Mouse (Mus musculus): ENCODE measurements at regions not wholly inside any gene's neighbourhood (a gene's known extent, or its start where the extent isn't known, plus 50 kb on each side); places are given as distances from the start of the nearest gene placed in this dataset.

DNA sequence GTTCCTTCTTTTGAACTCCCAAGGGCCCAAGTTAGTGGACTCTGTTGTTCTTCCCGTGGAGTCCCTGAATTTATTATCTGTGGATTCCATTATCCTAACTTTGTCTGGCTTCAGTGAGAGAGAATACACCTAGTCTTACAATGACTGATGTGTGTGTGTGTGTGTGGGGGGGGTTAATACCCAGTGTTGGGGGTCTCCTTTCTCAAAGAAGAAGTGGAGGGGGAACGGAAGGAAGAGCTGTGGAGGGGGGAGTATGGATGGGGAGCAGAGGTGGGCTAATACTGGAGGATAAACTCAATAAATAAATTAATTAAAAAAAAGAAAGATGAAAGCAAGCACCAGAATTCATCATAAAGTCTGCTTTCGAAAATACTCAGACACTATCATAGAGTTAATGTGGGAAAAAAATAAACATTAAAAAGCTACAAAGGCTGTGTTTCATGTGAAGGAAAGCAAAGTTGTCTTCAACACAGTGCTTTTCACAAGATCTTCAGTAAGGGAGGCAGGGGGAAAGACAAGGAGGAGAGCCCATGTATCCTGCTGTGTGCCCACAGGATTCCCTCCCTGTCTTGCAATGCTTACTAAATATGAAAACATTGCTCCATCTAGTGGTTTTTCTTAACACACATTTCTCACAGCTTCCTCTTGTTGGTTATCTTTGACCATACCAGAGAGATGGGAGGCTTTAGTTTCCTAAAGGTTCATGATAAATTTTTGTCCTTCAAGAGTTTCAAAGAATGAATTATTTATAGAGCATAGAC is 173.4 kb upstream of the A1bg start:
- no peak for DNase-seq (ENCODE audit: extremely low read depth, low read depth, low spot score)

DNA sequence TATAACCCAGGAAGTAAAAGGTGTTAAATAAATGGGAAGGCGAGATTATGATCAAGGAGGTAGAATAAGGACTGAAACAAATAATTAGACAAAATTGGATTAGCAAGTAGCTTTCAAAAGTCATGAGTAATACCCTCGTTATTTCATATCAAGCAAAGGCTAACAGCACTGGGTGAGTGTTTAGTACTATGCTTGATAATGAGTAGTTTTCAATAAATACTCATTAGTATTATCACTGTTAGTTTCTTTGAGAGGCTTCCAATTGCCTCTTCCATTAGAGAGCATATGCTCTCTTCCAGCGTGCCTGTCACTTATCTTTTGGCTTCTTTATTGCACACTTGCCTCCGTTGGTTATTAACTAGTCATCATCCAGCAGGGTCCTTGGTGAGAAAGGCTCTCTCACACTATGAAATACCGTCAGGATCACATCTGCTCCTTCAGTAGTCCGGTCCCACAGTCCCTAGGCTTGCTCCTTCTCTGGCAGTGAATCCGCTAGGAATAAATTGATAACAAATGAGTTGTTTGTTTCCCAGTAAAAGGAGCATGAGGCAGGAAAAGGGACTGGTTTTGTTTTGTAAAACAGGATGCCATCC is 132.3 kb upstream of the A1bg start:
- no peak for DNase-seq (ENCODE audit: extremely low read depth, low read depth, low spot score)

DNA sequence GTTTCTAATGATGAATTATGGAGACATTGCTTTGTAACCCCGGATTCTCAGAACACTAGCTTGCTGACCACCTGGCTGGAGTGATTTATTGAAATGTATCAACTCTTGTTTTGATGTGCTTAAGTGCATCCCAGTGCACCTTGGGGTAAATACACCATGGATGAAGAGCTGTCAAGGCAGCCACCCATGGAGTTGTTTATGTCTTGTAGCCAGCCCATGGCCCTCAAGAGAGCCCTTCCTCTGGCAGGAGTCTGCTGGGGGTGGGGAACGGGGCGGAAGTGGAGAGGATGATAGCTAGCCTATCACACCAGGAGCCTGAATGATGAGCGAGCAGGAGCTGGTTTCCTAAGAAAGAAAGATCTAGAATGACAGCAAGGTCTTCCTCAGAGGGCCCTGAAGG is 128.6 kb upstream of the A1bg start:
- DNase-seq (ENCODE audit: extremely low read depth, low read depth, low spot score) = no peak

DNA sequence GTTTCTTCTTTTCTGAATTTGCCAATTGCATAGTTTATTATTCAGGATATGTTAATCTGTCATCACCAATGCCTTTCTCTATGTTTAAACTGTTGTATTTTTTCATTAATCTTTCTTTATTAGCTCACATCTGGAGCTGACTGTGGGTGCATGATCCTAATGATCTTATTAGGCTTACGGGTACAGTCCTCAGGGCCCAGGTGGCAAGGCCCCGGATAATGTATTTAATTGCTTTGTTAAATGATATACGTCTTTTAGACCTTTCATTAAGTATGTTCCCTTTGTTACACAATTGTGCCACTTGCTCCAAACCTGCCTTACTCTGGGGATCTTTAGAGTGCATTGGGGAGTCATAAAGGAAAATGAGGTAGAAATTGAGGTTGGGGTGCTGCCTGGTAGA is 86.7 kb upstream of the A1bg start:
- DNase-seq (ENCODE audit: extremely low read depth, low read depth, low spot score) = no peak

DNA sequence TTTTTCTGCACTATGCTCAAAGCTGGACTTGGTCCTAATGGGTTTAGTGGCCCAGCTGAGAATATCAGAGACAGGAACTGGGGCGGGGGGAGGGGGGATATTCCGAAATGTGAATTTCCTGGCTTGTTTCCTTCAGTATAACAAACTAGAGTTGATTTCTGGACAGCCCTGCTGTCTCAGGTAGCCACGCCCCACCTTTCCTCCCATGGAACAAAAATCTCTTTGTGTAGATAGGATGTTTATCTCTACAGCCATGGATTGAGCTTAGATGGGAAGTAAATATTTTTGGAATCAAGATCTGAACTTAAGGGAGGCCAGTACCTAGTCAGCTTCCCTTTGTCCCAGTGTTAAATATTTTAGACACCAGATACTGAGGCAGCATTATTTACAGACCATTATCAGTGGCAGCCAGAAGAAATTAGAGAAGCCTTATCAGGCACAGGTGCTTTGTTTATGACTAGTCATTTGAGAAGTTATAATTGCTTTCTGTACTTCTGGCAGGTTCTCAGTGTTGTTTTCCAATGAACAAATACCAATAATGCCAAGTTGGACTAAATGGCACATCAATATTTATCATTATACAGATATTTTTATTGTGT is 84.7 kb upstream of the A1bg start:
- no peak for DNase-seq (ENCODE audit: extremely low read depth, low read depth, low spot score)

DNA sequence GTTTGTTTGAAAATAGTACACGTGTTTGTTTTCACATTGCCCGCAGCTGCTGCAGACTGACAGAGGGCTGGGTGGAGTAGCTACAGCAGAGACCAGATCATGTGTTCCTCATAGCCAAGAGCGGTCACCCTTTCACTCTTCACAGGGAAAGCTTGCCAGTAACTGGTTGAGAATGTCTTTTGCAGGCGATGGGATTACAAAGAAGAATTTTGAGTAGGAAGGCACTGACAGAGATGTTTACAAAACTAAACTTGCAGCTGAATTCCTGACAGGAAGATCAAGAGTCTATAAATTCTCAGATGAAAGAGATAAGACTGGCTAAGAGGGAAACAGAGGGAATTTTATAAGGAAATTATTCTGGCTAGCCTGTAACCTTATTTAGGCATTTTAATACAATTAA is 83.8 kb upstream of the A1bg start:
- DNase-seq (ENCODE audit: extremely low read depth, low read depth, low spot score) = no peak

DNA sequence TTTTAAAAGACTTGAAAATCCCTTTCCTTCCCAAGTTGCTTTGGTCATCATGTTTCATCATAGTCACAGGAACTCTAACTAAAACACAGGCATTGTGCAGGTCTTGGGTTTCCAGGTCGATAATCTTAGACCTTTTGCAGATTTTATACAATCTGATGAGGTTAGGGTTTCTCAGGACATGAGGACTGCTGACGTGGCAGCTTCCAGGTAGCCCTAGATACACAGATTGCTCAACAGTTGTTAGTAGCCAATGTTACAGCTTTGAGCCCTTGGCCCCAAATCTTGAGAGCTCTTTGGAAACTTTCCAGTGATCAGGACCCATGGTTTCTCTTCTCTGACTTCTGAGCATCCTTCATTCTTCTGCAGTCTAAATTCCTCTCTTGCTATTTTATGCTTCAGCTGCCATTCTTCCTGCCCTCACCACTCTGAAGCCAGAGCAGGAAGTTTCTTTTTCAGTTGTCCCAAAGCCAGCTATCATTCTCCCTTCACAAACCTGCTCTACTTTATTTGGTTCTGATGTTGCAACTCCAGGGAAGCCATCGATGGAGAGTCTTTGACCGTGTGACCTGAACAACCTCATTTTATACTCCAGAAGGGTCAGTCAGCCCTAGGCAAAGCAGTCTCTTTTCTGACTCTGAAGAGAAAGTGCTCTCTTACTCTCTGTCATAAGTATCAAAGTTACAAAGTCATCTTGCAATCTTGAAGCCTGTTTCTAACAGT is 71.3 kb upstream of the A1bg start:
- DNase-seq (ENCODE audit: extremely low read depth, low read depth, low spot score) = no peak

DNA sequence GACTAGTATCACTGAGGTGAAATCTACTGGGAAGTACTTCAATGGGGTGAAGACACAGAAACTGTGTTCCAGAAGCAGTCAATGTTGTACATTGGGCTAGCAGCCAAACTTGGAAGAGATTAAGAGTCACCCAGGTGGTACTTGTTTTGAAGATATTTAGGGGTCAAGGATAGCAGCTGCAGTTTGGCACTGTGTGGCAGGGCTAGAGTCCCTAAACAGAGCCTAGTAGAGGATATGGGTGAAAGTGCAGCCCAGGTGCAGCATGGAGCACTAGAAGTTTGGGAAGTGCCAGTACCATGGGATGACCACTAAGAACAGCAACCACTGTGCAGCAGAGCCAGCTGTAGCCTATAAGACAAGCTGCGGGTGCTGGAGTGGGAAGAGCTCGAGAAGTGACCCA is 70.6 kb upstream of the A1bg start:
- no peak for DNase-seq (ENCODE audit: extremely low read depth, low read depth, low spot score)

DNA sequence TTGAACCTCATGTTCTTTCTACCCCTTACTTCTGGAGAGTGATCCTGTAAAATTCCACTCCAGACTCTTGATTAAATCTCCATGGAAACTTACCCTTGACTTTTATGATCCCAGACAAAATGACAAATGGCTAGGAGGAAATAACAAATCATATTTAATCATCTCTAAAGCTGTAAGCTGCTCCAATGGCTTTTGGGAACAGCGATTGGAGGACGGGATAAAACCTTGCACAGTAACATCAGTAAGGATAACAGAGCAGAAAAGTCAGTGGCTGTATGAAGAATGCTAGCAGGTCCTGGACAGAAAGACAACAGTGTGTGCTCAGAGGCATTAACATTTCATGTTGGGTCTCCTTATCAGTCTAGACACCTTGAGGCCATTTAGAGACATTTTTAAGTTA is 59.8 kb upstream of the A1bg start:
- no peak for DNase-seq (ENCODE audit: extremely low read depth, low read depth, low spot score)
